Mouse (Mus musculus) regulatory T cell (primary cell): Measurements from ENCODE around the gene Gm28635.

Source experiments
- in situ Hi-C: fragments of 300-600 bp; cut with MboI, MseI; formaldehyde crosslinking; loops from one replicate; pipeline ENCODE4 v1.15.1; 2025; ENCODE audit warnings: high pct_unique_total_duplicates

Gene Gm28635

DNA sequence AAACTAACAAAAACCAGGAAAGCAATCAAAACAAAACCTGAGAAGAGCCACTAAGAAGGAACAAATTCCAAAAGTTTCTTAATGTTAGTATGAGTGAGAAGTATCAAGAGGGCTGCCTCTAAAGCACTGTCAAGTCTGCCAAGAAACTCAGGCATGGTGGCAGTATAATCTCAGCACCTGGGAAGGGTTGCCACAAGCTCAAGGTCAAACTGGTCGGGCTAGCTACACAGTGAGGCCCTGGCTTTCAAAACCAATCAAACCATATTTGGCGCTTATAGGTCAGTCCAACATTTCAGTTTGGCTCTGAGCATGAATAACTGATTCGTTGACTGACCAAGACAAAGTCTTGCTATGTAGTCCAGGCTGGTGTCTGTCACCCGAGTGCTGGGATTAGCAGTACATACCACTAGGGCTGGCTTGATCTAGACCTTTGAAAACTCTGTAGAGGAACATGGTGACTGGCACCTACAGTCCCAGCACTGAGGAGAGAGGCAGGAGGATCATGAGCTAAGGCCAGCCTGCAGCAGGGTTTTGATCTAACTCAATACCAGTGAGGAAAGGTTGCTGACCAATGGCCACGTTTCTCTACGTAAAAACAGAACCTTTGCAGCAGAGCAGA is 78.5 kb downstream of the Gm28635 start:
- in situ Hi-C loops, result no loop called here

GRCm38 (mm10) chr2:84597123-84597522 is 80.7 kb downstream of the Gm28635 start:
- in situ Hi-C loops, result no loop called here

- in situ Hi-C loops, result no loop called here
Observed at GRCm38 (mm10) chr2:84592801-84593200, 85.0 kb downstream of the Gm28635 start.

- in situ Hi-C loops, result no loop called here
Observed at GRCm38 (mm10) chr2:84585700-84586099, 92.1 kb downstream of the Gm28635 start.

GRCm38 (mm10) chr2:84582286-84582685 is 95.6 kb downstream of the Gm28635 start:
- in situ Hi-C loops, result no loop called here

- in situ Hi-C loops, result no loop called here
Observed at GRCm38 (mm10) chr2:84581208-84581607, 96.6 kb downstream of the Gm28635 start.

DNA sequence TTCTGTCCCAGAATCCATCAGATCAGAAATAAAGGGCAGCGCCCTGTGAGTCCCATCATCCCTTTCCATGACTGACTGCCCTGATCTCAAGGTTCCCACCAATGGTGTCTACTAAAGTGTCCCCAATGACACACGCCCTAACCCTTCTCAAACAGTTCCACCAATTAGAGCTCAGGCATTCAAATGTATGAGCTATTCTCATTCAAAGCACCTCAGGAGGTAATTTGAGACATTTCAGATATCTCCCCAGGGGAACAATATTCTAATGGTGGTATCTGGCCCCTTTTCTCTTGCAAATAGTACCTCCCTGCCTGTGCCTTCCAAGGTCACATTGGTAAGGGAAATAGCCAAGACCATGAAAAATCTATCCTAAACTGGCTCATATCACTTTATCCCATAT is 98.5 kb downstream of the Gm28635 start:
- in situ Hi-C loops, result no loop called here

DNA sequence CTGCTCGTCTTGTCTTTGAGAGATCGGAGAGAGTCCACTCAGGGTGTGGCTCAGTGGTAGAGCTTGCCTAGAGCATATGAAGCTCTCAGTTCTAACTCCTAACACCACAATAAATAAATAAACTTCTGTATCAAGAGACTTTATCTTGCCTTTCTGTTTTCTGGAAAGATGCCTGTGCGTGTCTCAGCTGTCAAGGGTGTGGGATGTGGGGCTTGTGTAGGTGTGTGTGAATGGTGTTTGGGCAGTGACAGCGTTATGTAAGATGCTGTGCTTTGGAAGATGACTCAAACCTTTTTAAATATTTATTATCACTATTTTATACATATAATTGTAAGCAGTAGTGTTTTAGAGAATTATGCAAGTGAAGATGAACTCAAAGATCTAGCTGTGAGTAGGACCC is 103.7 kb downstream of the Gm28635 start:
- in situ Hi-C loops, result no loop called here

GRCm38 (mm10) chr2:84556888-84557514 is 120.8 kb downstream of the Gm28635 start:
- in situ Hi-C loops, result loop anchor here (5.0 kb wide), 1 partner anchor 70 kb away; no protein-coding TSS in a partner anchor
